21 mouse cellular contexts compared by ENCODE assay signal in genomic region chr14:57329600-57329999, GRCm38 (mm10).
DNase-seq lines count a peak whose midpoint lies in the region; ATAC-seq and TF ChIP-seq lines count a peak whose summit lies in the region.
"Had no signal": no experiment of that assay in that cellular context is flagged by ENCODE, and none has a peak within 500 bp of the region (broad histone marks: within the 10 kb centered on the region; RNA-seq: fewer than 3 reads in every experiment).

No protein-coding gene starts in this region.

- no peak overlapping the region for H3K4me2 ChIP-seq in midbrain, postnatal 0 days (ENCODE audit: low read depth, low read length, poor library complexity, severe bottlenecking)
- H3K4me2 ChIP-seq: embryonic facial prominence, embryonic 15.5 days; heart, embryonic 15.5 days; hindbrain, embryonic 15.5 days had no signal

- DNase-seq in midbrain, postnatal 0 days (ENCODE audit: low spot score), result peak; percentile 41
- no peak for DNase-seq in midbrain, embryonic 10.5 days (ENCODE audit: low spot score)
- DNase-seq in cerebellum, adult 11-12 months, result peak; percentile 51
- DNase-seq in cerebellum, postnatal 10 days, result peak; percentile 88 to 91
- no peak for DNase-seq in urinary bladder, adult 18-20 months (ENCODE audit: low spot score in 2 of 2)
- DNase-seq in T-cell, adult 2 months (ENCODE audit: low spot score), result no peak
- no peak for DNase-seq in adrenal gland, adult 18-20 months (ENCODE audit: low spot score in 2 of 2)
- DNase-seq: adrenal gland, postnatal 25 days; heart, postnatal 36 days; kidney, adult 9 months; kidney, postnatal 25 days; liver had no signal

- H3K4me1 ChIP-seq in midbrain, postnatal 0 days (ENCODE audit: insufficient read depth, low read length), result no peaks in the 10 kb centered on the region
- no peaks in the 10 kb centered on the region for H3K4me1 ChIP-seq in midbrain, embryonic 10.5 days
- H3K4me1 ChIP-seq: embryonic facial prominence, embryonic 15.5 days; heart, embryonic 15.5 days; hindbrain, embryonic 15.5 days; limb, embryonic 10.5 days had no signal

- H3K4me3 ChIP-seq in midbrain, postnatal 0 days (ENCODE audit: low read depth, low read length), result no peak overlapping the region
- no peak overlapping the region for H3K4me3 ChIP-seq in midbrain, embryonic 10.5 days
- H3K4me3 ChIP-seq: embryonic facial prominence, embryonic 15.5 days; heart, embryonic 15.5 days; hindbrain, embryonic 15.5 days; left cerebral cortex, adult 2 months; limb, embryonic 10.5 days had no signal

- no peak for TF ChIP-seq CTCF in midbrain, postnatal 0 days (IDR thresholded peaks at IDR 0.05)

- no peaks in the 10 kb centered on the region for H3K27me3 ChIP-seq in midbrain, postnatal 0 days (ENCODE audit: insufficient read depth, low read length)
- H3K27me3 ChIP-seq in midbrain, embryonic 10.5 days (ENCODE audit: low read depth, poor library complexity, severe bottlenecking), result no peaks in the 10 kb centered on the region
- H3K27me3 ChIP-seq: embryonic facial prominence, embryonic 15.5 days; heart, embryonic 15.5 days; hindbrain, embryonic 15.5 days had no signal

- no peak overlapping the region for H3K9ac ChIP-seq in midbrain, postnatal 0 days (replicated peaks; ENCODE audit: low read length, poor library complexity, severe bottlenecking)
- H3K9ac ChIP-seq: embryonic facial prominence, embryonic 15.5 days; heart, embryonic 15.5 days; hindbrain, embryonic 15.5 days had no signal

- H3K36me3 ChIP-seq in midbrain, postnatal 0 days (ENCODE audit: insufficient read depth, low read length), result no peaks in the 10 kb centered on the region
- no peaks in the 10 kb centered on the region for H3K36me3 ChIP-seq in midbrain, embryonic 10.5 days
- H3K36me3 ChIP-seq: embryonic facial prominence, embryonic 15.5 days; heart, embryonic 15.5 days; hindbrain, embryonic 15.5 days; limb, embryonic 10.5 days had no signal

- H3K27ac ChIP-seq in midbrain, postnatal 0 days (ENCODE audit: low read depth, low read length), result no peak overlapping the region
- no peak overlapping the region for H3K27ac ChIP-seq in midbrain, embryonic 10.5 days (replicated peaks)
- H3K27ac ChIP-seq: embryonic facial prominence, embryonic 15.5 days; heart, embryonic 15.5 days; hindbrain, embryonic 15.5 days; left cerebral cortex, adult 2 months; limb, embryonic 10.5 days; macrophage had no signal

- WGBS in midbrain, postnatal 0 days, result 87% methylated on average over 15 of the region's 15 CpGs
- 89% methylated on average over 15 of the region's 15 CpGs for WGBS in midbrain, embryonic 10.5 days

- H3K9me3 ChIP-seq in midbrain, postnatal 0 days (ENCODE audit: low read length), result no peaks in the 10 kb centered on the region
- H3K9me3 ChIP-seq in midbrain, embryonic 10.5 days (replicated peaks), result no peaks in the 10 kb centered on the region
- H3K9me3 ChIP-seq: embryonic facial prominence, embryonic 15.5 days; heart, embryonic 15.5 days; hindbrain, embryonic 15.5 days; limb, embryonic 10.5 days had no signal

- ATAC-seq in midbrain, postnatal 0 days (ENCODE audit: low FRiP score), result no peak
- ATAC-seq: forebrain, embryonic 14.5 days; intestine, embryonic 16.5 days; midbrain, embryonic 16.5 days had no signal

Comparison
In these comparisons a context has a peak if more than half of its experiments do, and no peak if none do; other contexts are left out.
1. DNase-seq: peak in midbrain, postnatal 0 days (single experiment), cerebellum, adult 11-12 months (single experiment) and cerebellum, postnatal 10 days (2 of 2); none in midbrain, embryonic 10.5 days (single experiment), urinary bladder, adult 18-20 months (0 of 2), T-cell, adult 2 months (single experiment) and adrenal gland, adult 18-20 months (0 of 2).